Mouse (Mus musculus) olfactory bulb, adult 2 months (tissue): ENCODE measurements around the gene Etnk1.

Source experiments
- CTCF ChIP-seq: fragments of 200-500 bp; IDR thresholded peaks from 2 replicates; pipeline ENCODE4 v1.5.1; 2012; ENCODE audit warnings: low read depth, mild to moderate bottlenecking, low read length, moderate library complexity; ENCODE audit not compliant: insufficient read depth
- POLR2A ChIP-seq: fragments of 200-500 bp; IDR thresholded peaks from 2 replicates; pipeline ENCODE4 v1.6.1; 2012; ENCODE audit warnings: mild to moderate bottlenecking, low read depth, low read length, moderate library complexity; ENCODE audit not compliant: insufficient read depth

GRCm38 (mm10) chr6:143212766-143213165 lies 45.7 kb downstream of the Etnk1 start:
- no peak for TF ChIP-seq POLR2A
- TF ChIP-seq CTCF = no peak
